Mouse (Mus musculus) lung, postnatal 0 days (tissue): ENCODE measurements around the gene Ptpn13. TPM values are rescaled to one million over a fixed set of nuclear protein-coding genes. Genes with fewer than 3 reads are reported as not detected.

ENCODE experiments used
- ATAC-seq: fragments of 200-750 bp; cut with Nextera tagmentation; 2 replicates; pipeline ENCODE4 v1.8.0; 2017; ENCODE audit warnings: moderate library complexity
- DNase-seq: peaks from one replicate; pipeline ENCODE4 v3.0.0-alpha.2; 2016; ENCODE audit warnings: low spot score
- H3K27ac ChIP-seq: fragments of 300-500 bp; sonication (generic); 2 replicates; pipeline ENCODE4 v1.5.1; 2014; ENCODE audit warnings: antibody characterized with exemption, mild to moderate bottlenecking, low read length, mixed read lengths
- H3K27me3 ChIP-seq: fragments of 300-500 bp; sonication (generic); replicated peaks from 2 replicates; pipeline ENCODE4 v1.6.1; 2014; ENCODE audit warnings: low read length, mixed read lengths; ENCODE audit not compliant: insufficient read depth
- H3K36me3 ChIP-seq: fragments of 300-500 bp; sonication (generic); 2 replicates; pipeline ENCODE4 v1.6.1; 2014; ENCODE audit warnings: low read length, mixed read lengths; ENCODE audit not compliant: insufficient read depth
- H3K4me1 ChIP-seq: fragments of 300-500 bp; sonication (generic); 2 replicates; pipeline ENCODE4 v1.6.1; 2014; ENCODE audit warnings: antibody characterized with exemption, low read depth, low read length, mixed read lengths; ENCODE audit not compliant: insufficient read depth
- H3K4me2 ChIP-seq: fragments of 300-500 bp; sonication (generic); replicated peaks from 2 replicates; pipeline ENCODE4 v1.6.1; 2014; ENCODE audit warnings: low read depth, mild to moderate bottlenecking, low read length, moderate library complexity, mixed read lengths
- H3K4me3 ChIP-seq: fragments of 300-500 bp; sonication (generic); 2 replicates; pipeline ENCODE4 v1.5.1; 2014; ENCODE audit warnings: low read depth, low read length
- H3K9ac ChIP-seq: fragments of 300-500 bp; sonication (generic); replicated peaks from 2 replicates; pipeline ENCODE4 v1.6.1; 2014; ENCODE audit warnings: low read depth, mild to moderate bottlenecking
- H3K9me3 ChIP-seq: fragments of 300-500 bp; sonication (generic); 2 replicates; pipeline ENCODE4 v1.6.1; 2016; ENCODE audit warnings: low read length, mixed read lengths
- CTCF ChIP-seq: IDR thresholded peaks from 2 replicates; pipeline ENCODE4 v1.5.1; 2016; ENCODE audit warnings: antibody characterized with exemption, mild to moderate bottlenecking
- EP300 ChIP-seq: IDR thresholded peaks from 2 replicates; pipeline ENCODE4 v1.6.1; 2016; ENCODE audit warnings: antibody characterized with exemption, mild to moderate bottlenecking, control low read depth
- WGBS: fragments of 180-500 bp; shearing (Covaris S2); extraction: QIAGEN DNeasy Blood & Tissue Kit; methylation state at CpG from one replicate; pipeline ENCODE4 v1.1.7; 2014; 5-methylcytosine and 5-hydroxymethylcytosine counted together
- polyA plus RNA-seq: library from polyadenylated mRNA; unstranded; fragments of >200 nt; fragmentation: Nextera tagmentation; extraction: Ambion mirVana; gene quantifications from 2 replicates; pipeline ENCODE4 v1.2.1, GENCODE M21; 2015

Gene Ptpn13
- polyA plus RNA-seq, 1 experiment from 2014 or later, result 8.9 TPM

- no peak for TF ChIP-seq EP300
- no peak for TF ChIP-seq CTCF
- no peaks in the 10 kb centered on the region for H3K4me1 ChIP-seq
Observed at GRCm38 (mm10) chr5:103418886-103419285, 6.1 kb upstream of the Ptpn13 start.

GRCm38 (mm10) chr5:103420568-103420967 is 4.4 kb upstream of the Ptpn13 start:
- Histone ChIP-seq H3K9me3 (no peaks in the 10 kb centered on the region), H3K4me1 (no peaks in the 10 kb centered on the region), H3K9ac (no peak overlapping the region), H3K27ac (peak overlapping the region; percentile 44; the same call in 1 of the 2 replicates), H3K4me2 (no peak overlapping the region), H3K4me3 (no peak overlapping the region), H3K36me3 (no peaks in the 10 kb centered on the region), H3K27me3 (no peaks in the 10 kb centered on the region)
- DNase-seq (peak; percentile 77), ATAC-seq (0 out of 2 replicates have a peak, but pooled peaks have one; percentile 12)
- TF ChIP-seq EP300 (no peak), CTCF (no peak)
- WGBS, result 43% methylated on average over 10 of the region's 10 CpGs

More at GRCm38 (mm10) chr5:103418886-103419285, 6.1 kb upstream of the Ptpn13 start:
- ATAC-seq (no peak), DNase-seq (no peak)
- no peak overlapping the region for H3K4me3 ChIP-seq
- H3K27ac ChIP-seq, result no peak overlapping the region
- no peaks in the 10 kb centered on the region for H3K9me3 ChIP-seq
- no peaks in the 10 kb centered on the region for H3K36me3 ChIP-seq
- 66% methylated on average over 3 of the region's 3 CpGs for WGBS
- no peaks in the 10 kb centered on the region for H3K27me3 ChIP-seq
- no peak overlapping the region for H3K9ac ChIP-seq
- no peak overlapping the region for H3K4me2 ChIP-seq

- no peak overlapping the region for H3K4me2 ChIP-seq
- 83% methylated on average over 6 of the region's 6 CpGs for WGBS
- no peak for ATAC-seq
- no peak overlapping the region for H3K4me3 ChIP-seq
- no peaks in the 10 kb centered on the region for H3K36me3 ChIP-seq
- no peak for DNase-seq
- no peaks in the 10 kb centered on the region for H3K9me3 ChIP-seq
- no peak for TF ChIP-seq EP300
- no peak for TF ChIP-seq CTCF
- H3K27me3 ChIP-seq, result no peaks in the 10 kb centered on the region
- H3K9ac ChIP-seq, result no peak overlapping the region
- no peaks in the 10 kb centered on the region for H3K4me1 ChIP-seq
- no peak overlapping the region for H3K27ac ChIP-seq
Observed at GRCm38 (mm10) chr5:103422609-103423008, 2.4 kb upstream of the Ptpn13 start.

GRCm38 (mm10) chr5:103423305-103423926 is 1.6 kb upstream of the Ptpn13 start:
- 33% methylated on average over 6 of the region's 6 CpGs for WGBS
- no peak for TF ChIP-seq EP300
- TF ChIP-seq CTCF, result no peak
- no peak overlapping the region for H3K9ac ChIP-seq
- no peaks in the 10 kb centered on the region for H3K9me3 ChIP-seq
- no peaks in the 10 kb centered on the region for H3K27me3 ChIP-seq
- DNase-seq (no peak), ATAC-seq (no peak)
- H3K4me2 ChIP-seq, result no peak overlapping the region
- H3K4me3 ChIP-seq, result no peak overlapping the region
- no peaks in the 10 kb centered on the region for H3K36me3 ChIP-seq
- 0 out of 2 replicates have a peak, but pooled peaks cover 4% of the 10 kb centered on the region for H3K4me1 ChIP-seq
- H3K27ac ChIP-seq, result no peak overlapping the region

GRCm38 (mm10) chr5:103423927-103424315 is 1.1 kb upstream of the Ptpn13 start:
- no peak for DNase-seq
- no peaks in the 10 kb centered on the region for H3K27me3 ChIP-seq
- TF ChIP-seq EP300, result no peak
- TF ChIP-seq CTCF, result no peak
- no peaks in the 10 kb centered on the region for H3K9me3 ChIP-seq
- no peak overlapping the region for H3K27ac ChIP-seq
- H3K4me2 ChIP-seq, result no peak overlapping the region
- no peak for ATAC-seq
- 0 out of 2 replicates have a peak, but pooled peaks cover 4% of the 10 kb centered on the region for H3K4me1 ChIP-seq
- H3K9ac ChIP-seq, result no peak overlapping the region
- 26% methylated on average over 5 of the region's 5 CpGs for WGBS
- no peak overlapping the region for H3K4me3 ChIP-seq
- no peaks in the 10 kb centered on the region for H3K36me3 ChIP-seq

GRCm38 (mm10) chr5:103425363-103426031 is 505 bp downstream of the Ptpn13 start:
- Histone ChIP-seq H3K4me1 (0 out of 2 replicates have a peak, but pooled peaks cover 4% of the 10 kb centered on the region), H3K4me3 (peak overlapping the region; percentile 81), H3K27me3 (no peaks in the 10 kb centered on the region), H3K27ac (peak overlapping the region; percentile 87), H3K36me3 (no peaks in the 10 kb centered on the region), H3K9me3 (no peaks in the 10 kb centered on the region), H3K9ac (peak overlapping the region; percentile 76), H3K4me2 (peak overlapping the region; percentile 98)
- ATAC-seq (peak; percentile 34), DNase-seq (peak; percentile 64)
- WGBS, result 2% methylated on average over 42 of the region's 67 CpGs
- TF ChIP-seq CTCF (no peak), EP300 (no peak)
